In the genomic region with DNA sequence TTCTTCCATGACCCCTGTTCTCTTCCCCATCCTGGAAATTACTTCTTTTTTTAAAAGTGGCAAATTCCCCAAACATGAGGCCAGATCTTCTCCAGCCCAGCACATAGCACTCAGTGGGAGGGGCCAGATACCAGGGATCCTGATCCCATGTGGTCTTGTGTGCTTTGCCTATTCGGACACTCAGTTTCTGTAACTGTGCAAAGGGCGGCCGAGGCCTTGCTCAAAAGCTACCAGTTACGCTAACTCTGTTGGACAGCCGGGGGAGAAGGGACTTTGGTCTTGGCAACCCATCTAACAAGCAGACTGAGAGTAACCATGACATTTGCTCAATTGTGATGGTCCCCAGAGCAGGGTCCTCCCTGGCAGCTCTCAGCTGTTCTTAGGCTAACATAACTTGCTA, we compare ENCODE assay signal across 28 mouse cellular contexts. TPM values are rescaled to one million over a fixed set of nuclear protein-coding genes. Genes with fewer than 3 reads are reported as not detected.
A peak's percentile ranks its signal among the peaks of the same experiment; 100 is the strongest.
DNase-seq lines count a peak whose midpoint lies in the region; ATAC-seq and TF ChIP-seq lines count a peak whose summit lies in the region.
"Had no signal": no experiment of that assay in that cellular context is flagged by ENCODE, and none has a peak within 500 bp of the region (broad histone marks: within the 10 kb centered on the region; RNA-seq: fewer than 3 reads in every experiment).

No protein-coding gene starts in this region.

- no peaks in the 10 kb centered on the region for H3K4me1 ChIP-seq in liver, adult 2 months (ENCODE audit: control insufficient read depth, insufficient read depth, low read length)
- H3K4me1 ChIP-seq in liver, embryonic 15.5 days (replicated peaks), result peaks cover 5% of the 10 kb centered on the region; the same call in 1 of the 2 replicates
- H3K4me1 ChIP-seq: forebrain, embryonic 12.5 days had no signal

- TF ChIP-seq CTCF in liver, adult 2 months (IDR thresholded peaks at IDR 0.05; ENCODE audit: low read depth, low read length), result no peak

- no peaks in the 10 kb centered on the region for H3K9me3 ChIP-seq in liver, embryonic 15.5 days (replicated peaks)
- H3K9me3 ChIP-seq: embryonic facial prominence, embryonic 10.5 days; embryonic facial prominence, embryonic 13.5 days; forebrain, embryonic 12.5 days; heart, embryonic 10.5 days; heart, embryonic 13.5 days had no signal

- no peak overlapping the region for H3K4me3 ChIP-seq in liver, adult 2 months (ENCODE audit: insufficient read depth, low read depth, low read length)
- H3K4me3 ChIP-seq in liver, embryonic 15.5 days (replicated peaks), result no peak overlapping the region
- H3K4me3 ChIP-seq: embryonic facial prominence, embryonic 10.5 days; embryonic facial prominence, embryonic 13.5 days; erythroblast, embryonic 14.5 days; forebrain, embryonic 12.5 days; gastrocnemius, adult 2 months; heart, embryonic 10.5 days; heart, embryonic 13.5 days had no signal

- H3K27me3 ChIP-seq in liver, adult 2 months (ENCODE audit: control insufficient read depth, insufficient read depth, low read length), result no peaks in the 10 kb centered on the region; the same call in 1 of the 2 replicates
- H3K27me3 ChIP-seq in liver, embryonic 15.5 days, result no peaks in the 10 kb centered on the region; the same call in none of the 2 replicates

- peak; percentile 65 for DNase-seq in heart, adult 11 months
- DNase-seq in heart, adult 9 months (ENCODE audit: low spot score in 2 of 2), result no peak
- DNase-seq in liver, adult 2 months (ENCODE audit: extremely low read depth, low read depth, low spot score), result peak; percentile 54
- no peak for DNase-seq in ovary, postnatal 36 days (ENCODE audit: low spot score)
- no peak for DNase-seq in frontal cortex, postnatal 10 days (ENCODE audit: low spot score in 2 of 2)
- DNase-seq: adrenal gland, adult 8-10 months; adrenal gland, postnatal 25 days; cerebellum, adult 11-12 months; cerebellum, adult 8-10 months; cerebellum, postnatal 10 days; cerebellum, postnatal 36 days; embryo, embryonic 11 days; gastrocnemius, adult 2 months; gastrocnemius, postnatal 14 days; heart, adult 18-20 months; heart, postnatal 14 days; heart, postnatal 4 days had no signal

- no peaks in the 10 kb centered on the region for H3K36me3 ChIP-seq in liver, adult 2 months (ENCODE audit: control insufficient read depth, insufficient read depth, low read length)
- H3K36me3 ChIP-seq in liver, embryonic 15.5 days (replicated peaks), result no peaks in the 10 kb centered on the region
- H3K36me3 ChIP-seq: embryonic facial prominence, embryonic 10.5 days; embryonic facial prominence, embryonic 13.5 days; forebrain, embryonic 12.5 days; heart, embryonic 10.5 days; heart, embryonic 13.5 days had no signal

- no peak overlapping the region for H3K9ac ChIP-seq in liver, adult 2 months (ENCODE audit: low read depth, low read length)
- no peak overlapping the region for H3K9ac ChIP-seq in liver, embryonic 15.5 days
- H3K9ac ChIP-seq: embryonic facial prominence, embryonic 13.5 days; forebrain, embryonic 12.5 days; heart, embryonic 13.5 days; hindbrain, embryonic 14.5 days had no signal

- no peak overlapping the region for H3K4me2 ChIP-seq in liver, embryonic 15.5 days
- H3K4me2 ChIP-seq: embryonic facial prominence, embryonic 13.5 days; forebrain, embryonic 12.5 days; heart, embryonic 13.5 days; hindbrain, embryonic 14.5 days had no signal

- H3K79me2 ChIP-seq in liver, adult 2 months (ENCODE audit: control insufficient read depth, insufficient read depth, low read length), result no peaks in the 10 kb centered on the region

- no peak for TF ChIP-seq POLR2A in liver, adult 2 months (IDR thresholded peaks at IDR 0.05; ENCODE audit: extremely low read depth, insufficient read depth, low read length)

- WGBS in liver, adult 2 months, result 20% methylated on average over 5 of the region's 5 CpGs
- whole genome bisulfite sequencing in liver, embryonic 15.5 days (ENCODE audit: insufficient replicate concordance), result 66% methylated on average over 5 of the region's 5 CpGs

- no peak overlapping the region for H3K27ac ChIP-seq in liver, adult 2 months (replicated peaks; ENCODE audit: insufficient read depth, low read depth, low read length)
- H3K27ac ChIP-seq in liver, embryonic 15.5 days (replicated peaks), result no peak overlapping the region
- H3K27ac ChIP-seq: embryonic facial prominence, embryonic 10.5 days; embryonic facial prominence, embryonic 13.5 days; forebrain, embryonic 12.5 days; gastrocnemius, adult 2 months; heart, embryonic 10.5 days; heart, embryonic 13.5 days; hindbrain, embryonic 14.5 days; hindbrain, postnatal 0 days had no signal

- ATAC-seq in liver, embryonic 15.5 days (ENCODE audit: insufficient read depth), result 0 out of 2 replicates have a peak, but pooled peaks have one; percentile 51
- ATAC-seq: activated CD4-positive, CD25-positive, alpha-beta regulatory T cell, adult 4 months; forebrain, embryonic 16.5 days; hindbrain, postnatal 0 days had no signal

RNA-seq across cellular contexts. Expression of gene Frrs1l, which starts 24.8 kb away (rescaled TPM):
- under 0.01 TPM in 1 of 2 replicates, not detected in the other for total RNA-seq in liver, adult 2 months (2014; rRNA removed)
- polyA plus RNA-seq in liver, adult 2 months (2012; rRNA removed), result not detected in 2 replicates
- 0.05 and 0.07 TPM in 2 replicates for polyA plus RNA-seq in liver, embryonic 15.5 days (2015; fragmentation: Nextera tagmentation; extraction: Ambion mirVana)
- polyA plus RNA-seq: erythroblast, embryonic 14.5 days had no signal

Comparison
In these comparisons a context has a peak if more than half of its experiments do, and no peak if none do; other contexts are left out.
1. DNase-seq: peak in heart, adult 11 months (single experiment) and liver, adult 2 months (single experiment); none in heart, adult 9 months (0 of 2), ovary, postnatal 36 days (single experiment) and frontal cortex, postnatal 10 days (0 of 2).